Mouse (Mus musculus): Measurements from ENCODE around the gene Gm29797.

The Gm29797 gene

GRCm38 (mm10) chr2:181671984-181672383, 15.2 kb downstream of the Gm29797 start:
- no peak for DNase-seq (ENCODE audit: low spot score in 2 of 2)

- no peak for DNase-seq (ENCODE audit: low spot score in 2 of 2)
Measured at GRCm38 (mm10) chr2:181673501-181673900, 16.7 kb downstream of the Gm29797 start.

- no peak for DNase-seq (ENCODE audit: low spot score in 2 of 2)
Measured at GRCm38 (mm10) chr2:181674934-181675333, 18.1 kb downstream of the Gm29797 start.

GRCm38 (mm10) chr2:181675454-181675853, 18.6 kb downstream of the Gm29797 start:
- peak in 1 of 2 experiments; percentile 38 for DNase-seq (ENCODE audit: low spot score in 2 of 2)

GRCm38 (mm10) chr2:181676424-181676823, 19.6 kb downstream of the Gm29797 start:
- DNase-seq (ENCODE audit: low spot score in 2 of 2): no peak

DNA sequence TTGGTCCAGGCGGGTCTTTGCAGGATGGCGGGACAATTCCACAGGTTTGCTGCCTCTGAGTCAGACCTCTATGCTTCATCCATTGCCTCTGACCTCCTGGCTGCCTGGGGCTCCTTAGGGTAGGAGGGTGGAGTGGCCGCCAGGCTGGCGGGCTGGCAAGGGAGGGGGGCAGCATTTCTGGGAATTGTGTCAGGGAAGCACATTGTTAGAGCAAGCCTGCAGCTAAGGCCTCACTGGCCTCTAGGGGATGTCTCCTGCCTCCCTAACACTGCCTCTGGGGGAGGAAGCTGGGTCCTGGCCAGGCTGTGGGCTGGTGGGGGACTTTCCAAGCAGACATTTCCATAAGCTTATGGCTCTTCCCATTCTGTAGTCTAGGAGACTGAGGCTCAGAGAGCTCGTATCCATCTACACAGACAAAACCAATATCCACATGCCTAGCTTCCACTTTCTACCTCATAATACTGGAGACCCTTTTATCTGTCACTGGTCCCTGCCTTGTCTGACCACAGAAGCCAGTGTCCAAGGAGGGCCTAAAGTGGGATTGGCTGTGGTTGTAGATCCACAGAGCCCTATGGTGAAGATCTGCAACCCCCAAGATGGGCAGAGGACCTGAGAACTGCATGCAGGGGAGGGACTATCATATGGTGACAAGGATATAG, 20.4 kb downstream of the Gm29797 start:
- no peak for DNase-seq (ENCODE audit: low spot score in 2 of 2)

DNA sequence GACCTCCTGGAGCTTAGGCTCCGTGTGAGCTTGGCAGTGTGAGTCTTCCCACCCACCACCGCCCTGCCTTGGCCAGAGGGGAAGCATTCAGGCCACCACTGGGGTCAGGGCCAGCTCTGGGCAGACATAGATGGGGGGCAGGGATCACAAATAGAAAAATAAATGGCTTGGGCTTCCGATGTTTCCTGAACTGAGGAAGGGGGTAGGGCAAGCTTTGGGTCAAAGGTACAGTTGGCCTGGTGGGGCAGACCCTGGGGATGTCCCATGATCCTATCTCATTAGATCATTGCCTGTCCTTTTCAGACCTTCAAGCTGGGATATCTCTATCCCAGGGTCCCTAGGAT, 20.9 kb downstream of the Gm29797 start:
- no peak for DNase-seq (ENCODE audit: low spot score in 2 of 2)

GRCm38 (mm10) chr2:181678780-181679179, 21.9 kb downstream of the Gm29797 start:
- DNase-seq (ENCODE audit: low spot score in 2 of 2): peak; percentile 73 to 84

- DNase-seq (ENCODE audit: low spot score in 2 of 2): peak in 1 of 2 experiments; percentile 72
Measured at GRCm38 (mm10) chr2:181679951-181680715, 23.3 kb downstream of the Gm29797 start, which contains the start of gene Tcea2. Gene Tcea2, plus strand, starts transcription at chr2:181680310.

- no peak for DNase-seq (ENCODE audit: low spot score in 2 of 2)
Measured at GRCm38 (mm10) chr2:181680716-181681117, 23.9 kb downstream of the Gm29797 start.

DNA sequence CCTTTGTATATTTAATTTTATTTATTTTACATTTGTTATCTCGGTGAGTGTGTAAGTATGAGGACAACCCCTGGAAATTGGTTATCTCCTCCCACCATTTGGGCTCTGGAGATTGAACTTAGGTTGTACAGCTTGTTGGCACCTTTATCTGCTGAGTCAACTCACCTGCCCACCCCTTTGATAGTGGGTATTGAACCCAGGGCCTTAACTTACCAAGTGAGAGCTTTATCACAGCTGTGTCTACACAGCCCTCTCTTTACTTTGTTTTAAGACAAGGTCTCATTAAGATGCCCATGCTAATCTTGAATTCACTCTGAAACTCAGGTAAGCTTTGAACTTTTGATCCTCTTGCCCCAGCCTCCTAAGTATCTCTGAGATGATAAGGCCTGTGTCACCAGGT, 25.1 kb downstream of the Gm29797 start:
- DNase-seq (ENCODE audit: low spot score in 2 of 2): no peak

GRCm38 (mm10) chr2:181683381-181683780, 26.5 kb downstream of the Gm29797 start:
- no peak for DNase-seq (ENCODE audit: low spot score in 2 of 2)

DNA sequence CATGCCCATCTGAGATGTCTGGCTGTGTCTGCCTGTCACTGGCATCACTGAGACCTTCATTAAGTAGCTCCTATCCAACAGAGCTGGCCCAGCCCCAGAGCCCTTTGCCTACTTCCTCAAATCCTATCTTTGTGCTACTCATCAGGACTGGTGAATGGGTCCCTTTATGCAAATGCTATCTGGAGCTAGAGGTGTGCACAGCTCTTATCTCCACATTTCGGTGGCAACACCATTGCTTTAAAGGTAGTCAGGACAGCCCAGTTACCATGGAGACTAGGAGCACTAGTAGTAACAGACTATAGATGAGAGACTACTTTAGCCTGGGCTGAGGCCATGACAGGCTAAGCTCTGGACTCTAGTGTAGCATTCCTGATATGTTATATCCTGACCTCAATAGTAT, 27.9 kb downstream of the Gm29797 start:
- DNase-seq (ENCODE audit: low spot score in 2 of 2): no peak

DNA sequence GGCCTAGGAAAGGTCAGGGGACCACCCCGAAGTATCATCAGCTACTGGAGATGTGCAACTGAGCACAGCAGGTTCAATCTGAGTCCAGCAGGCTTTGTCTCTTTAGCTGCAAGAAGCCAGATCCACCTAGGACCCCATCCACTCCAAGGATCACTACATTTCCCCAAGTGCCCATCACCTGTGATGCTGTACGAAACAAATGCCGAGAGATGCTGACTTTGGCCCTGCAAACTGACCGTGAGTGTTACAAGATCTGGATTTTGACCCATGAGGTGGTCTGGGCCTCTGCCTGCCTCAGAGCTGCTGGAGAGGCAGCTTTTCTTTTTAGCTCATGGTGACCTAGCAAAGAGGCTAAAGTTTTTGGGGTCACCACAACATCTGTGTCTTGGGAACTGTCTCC, 28.9 kb downstream of the Gm29797 start:
- DNase-seq (ENCODE audit: low spot score in 2 of 2): no peak

DNA sequence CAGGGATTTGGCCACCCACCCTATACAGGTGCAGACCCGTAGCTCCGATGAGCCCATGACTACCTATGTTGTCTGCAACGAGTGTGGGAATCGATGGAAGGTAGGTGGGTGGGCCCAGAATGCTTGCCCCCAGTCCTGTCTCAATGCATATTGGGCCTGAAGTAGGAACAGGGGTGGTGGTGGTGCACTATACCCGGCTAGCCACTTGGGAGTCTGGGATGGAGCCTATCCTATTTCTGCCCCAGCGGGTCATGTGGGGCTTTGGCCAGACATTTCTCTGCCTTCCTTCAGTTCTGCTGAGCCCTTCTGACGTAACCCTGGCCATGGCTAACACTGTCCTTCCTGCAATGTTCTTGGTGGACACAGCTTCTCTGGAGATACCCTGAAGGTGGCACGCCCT, 30.8 kb downstream of the Gm29797 start:
- no peak for DNase-seq (ENCODE audit: low spot score in 2 of 2)

DNA sequence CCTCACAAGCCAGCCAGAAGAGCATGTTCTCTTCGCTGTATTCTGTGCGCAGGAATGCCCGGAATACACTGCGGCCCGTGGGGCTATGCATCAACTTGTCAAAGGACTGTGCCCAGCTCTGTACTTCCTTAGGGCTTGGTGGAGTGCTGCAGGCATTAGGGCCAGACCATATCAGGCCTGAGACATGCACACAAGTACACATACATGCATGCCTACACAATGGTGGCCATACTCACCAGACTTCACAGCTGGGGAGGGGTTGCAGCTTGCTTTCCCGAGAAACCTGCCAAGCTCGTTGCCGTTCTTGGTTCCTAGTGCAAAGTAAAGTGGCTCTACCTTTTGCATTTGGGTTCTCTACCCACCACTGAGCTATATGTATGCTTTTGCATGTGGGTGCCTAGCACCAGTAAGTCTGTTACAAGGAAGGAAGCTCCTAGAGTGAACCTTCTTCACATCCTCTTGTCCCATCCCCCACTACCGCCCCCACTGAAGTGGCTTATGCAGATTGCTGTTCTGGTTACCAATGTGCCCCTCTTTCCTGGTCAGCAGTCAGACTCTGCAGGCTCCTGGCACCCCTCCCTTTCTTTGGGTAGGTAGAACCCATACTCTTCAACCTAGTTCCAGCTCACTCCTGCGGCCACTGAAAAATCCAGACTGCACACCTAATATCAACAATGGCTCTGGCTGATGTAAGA, 32.8 kb downstream of the Gm29797 start:
- no peak for DNase-seq (ENCODE audit: low spot score in 2 of 2)

DNA sequence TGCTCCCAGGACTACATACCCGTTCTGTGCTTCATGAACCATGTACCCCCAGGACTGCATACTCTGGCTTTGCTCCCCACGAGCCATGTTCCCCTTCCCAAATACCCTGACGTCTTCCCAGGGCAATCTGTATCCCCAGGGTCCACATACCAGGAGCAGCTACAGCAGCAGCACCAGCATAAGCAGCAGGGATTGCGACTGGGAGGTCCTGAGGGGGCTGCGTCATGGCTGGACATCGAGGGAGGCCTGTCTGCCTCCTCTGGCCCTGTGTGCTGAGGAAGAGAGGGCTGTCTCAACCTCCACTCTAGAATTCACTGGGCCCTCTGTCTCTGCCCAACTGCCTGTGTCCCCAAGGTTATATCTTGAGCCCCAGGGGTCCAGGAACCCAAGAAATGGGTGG, 34.2 kb downstream of the Gm29797 start:
- DNase-seq (ENCODE audit: low spot score in 2 of 2): no peak

GRCm38 (mm10) chr2:181691571-181691970, 34.7 kb downstream of the Gm29797 start:
- no peak for DNase-seq (ENCODE audit: low spot score in 2 of 2)

- DNase-seq (ENCODE audit: low spot score in 2 of 2): no peak
Measured at GRCm38 (mm10) chr2:181692304-181692703, 35.5 kb downstream of the Gm29797 start.

GRCm38 (mm10) chr2:181693339-181694280, 36.8 kb downstream of the Gm29797 start, which contains the start of gene Rgs19:
Gene Rgs19, minus strand, starts transcription at chr2:181693977.
- peak in 1 of 2 experiments; percentile 75 for DNase-seq (ENCODE audit: low spot score in 2 of 2)

DNA sequence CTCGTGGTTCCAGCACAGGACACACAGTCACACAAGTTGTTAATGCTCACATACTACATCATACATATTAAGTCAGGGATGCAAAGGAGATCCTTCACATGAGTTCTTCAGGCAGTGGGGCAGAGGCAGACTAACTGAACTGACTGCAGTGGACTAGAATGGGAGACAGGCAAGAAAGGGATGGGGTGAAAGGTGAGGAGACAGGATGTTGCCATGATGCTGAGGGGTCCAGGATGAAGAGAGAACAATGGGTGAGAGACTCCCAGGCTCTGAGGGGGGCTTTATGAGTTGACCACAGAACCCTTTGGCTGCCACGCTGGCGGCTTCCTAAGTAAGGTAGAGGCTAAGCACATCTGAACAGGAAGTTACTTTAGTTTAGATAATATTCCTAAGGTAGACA, 37.7 kb downstream of the Gm29797 start:
- DNase-seq (ENCODE audit: low spot score in 2 of 2): no peak

GRCm38 (mm10) chr2:181695776-181696175, 38.9 kb downstream of the Gm29797 start:
- DNase-seq (ENCODE audit: low spot score in 2 of 2): no peak

Measured in left cerebral cortex, adult 9 months (tissue).